Mouse (Mus musculus) midbrain, embryonic 10.5 days (tissue): Measurements from ENCODE around the gene Blvra. TPM values are rescaled to one million over a fixed set of nuclear protein-coding genes. Genes with fewer than 3 reads are reported as not detected.

Experiments used
- DNase-seq: peaks from one replicate; pipeline ENCODE4 v3.0.0-alpha.2; 2017; ENCODE audit warnings: low spot score
- H3K27ac ChIP-seq: fragments of 300-500 bp; sonication (generic); replicated peaks from 2 replicates; pipeline ENCODE4 v1.5.1; 2016; ENCODE audit warnings: mild to moderate bottlenecking
- H3K27me3 ChIP-seq: fragments of 300-500 bp; sonication (generic); 2 replicates; pipeline ENCODE4 v1.6.1; 2016; ENCODE audit warnings: low read depth, mild to moderate bottlenecking; ENCODE audit not compliant: poor library complexity, severe bottlenecking
- H3K36me3 ChIP-seq: fragments of 300-500 bp; sonication (generic); 2 replicates; pipeline ENCODE4 v1.6.1; 2016; ENCODE audit warnings: mild to moderate bottlenecking, moderate library complexity
- H3K4me1 ChIP-seq: fragments of 300-500 bp; sonication (generic); 2 replicates; pipeline ENCODE4 v1.6.1; 2016
- H3K4me3 ChIP-seq: fragments of 300-500 bp; sonication (generic); 2 replicates; pipeline ENCODE4 v1.5.1; 2016; ENCODE audit warnings: mild to moderate bottlenecking, moderate library complexity
- H3K9me3 ChIP-seq: fragments of 300-500 bp; sonication (generic); replicated peaks from 2 replicates; pipeline ENCODE4 v1.6.1; 2016; ENCODE audit warnings: mild to moderate bottlenecking
- WGBS: fragments of 180-500 bp; shearing (Covaris S2); methylation state at CpG from one replicate; pipeline ENCODE4 v1.1.7; 2016; 5-methylcytosine and 5-hydroxymethylcytosine counted together
- microRNA-seq: library from miRNA; unstranded; fragments of <30 nt; microRNA quantifications from one replicate; pipeline ENCODE4, GENCODE M21; 2017
- polyA plus RNA-seq: library from polyadenylated mRNA; unstranded; fragments of >200 nt; fragmentation: Nextera tagmentation; extraction: Ambion mirVana; gene quantifications from 2 replicates; pipeline ENCODE4 v1.2.1, GENCODE M21; 2016

Gene Blvra
- polyA plus RNA-seq, 1 experiment from 2014 or later: 19.4 TPM

DNA sequence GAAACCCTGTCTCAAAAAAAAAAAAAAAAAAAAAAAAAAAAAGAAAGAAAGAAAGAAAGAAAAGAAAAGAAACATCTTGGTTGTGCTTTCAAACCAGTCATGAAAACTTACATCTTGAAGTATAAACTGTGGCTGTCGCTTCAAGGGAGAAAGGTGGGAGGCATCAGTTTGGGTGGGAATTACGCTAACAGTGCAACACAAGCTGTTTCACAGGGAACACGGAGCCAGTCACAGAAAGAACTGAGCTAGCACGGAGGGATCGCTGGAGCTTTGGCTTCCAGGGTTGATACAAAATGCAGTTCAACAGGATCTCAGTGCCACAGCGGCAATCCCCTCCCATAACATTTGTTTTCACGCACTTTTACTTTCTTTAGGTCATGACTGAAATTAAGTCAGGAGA is 69.5 kb downstream of the Blvra start:
- peaks cover 30% of the 10 kb centered on the region for H3K4me1 ChIP-seq
- H3K4me3 ChIP-seq: no peak overlapping the region
- H3K9me3 ChIP-seq: no peaks in the 10 kb centered on the region
- no peak for DNase-seq
- 95% methylated on average over 7 of the region's 7 CpGs for WGBS
- no peak overlapping the region for H3K27ac ChIP-seq
- H3K36me3 ChIP-seq: peaks cover 26% of the 10 kb centered on the region
- peaks cover 12% of the 10 kb centered on the region for H3K27me3 ChIP-seq

GRCm38 (mm10) chr2:127142031-127142430 is 71.6 kb downstream of the Blvra start:
- Histone ChIP-seq H3K36me3 (peaks cover 26% of the 10 kb centered on the region), H3K27ac (no peak overlapping the region), H3K4me1 (peaks cover 24% of the 10 kb centered on the region), H3K9me3 (no peaks in the 10 kb centered on the region), H3K27me3 (peaks cover 12% of the 10 kb centered on the region), H3K4me3 (peak overlapping the region; percentile 70; the same call in 1 of the 2 replicates)
- no peak for DNase-seq
- WGBS: 84% methylated on average over 10 of the region's 10 CpGs

- Histone ChIP-seq H3K27me3 (peaks cover 12% of the 10 kb centered on the region), H3K4me1 (peaks cover 22% of the 10 kb centered on the region), H3K36me3 (peaks cover 26% of the 10 kb centered on the region), H3K27ac (peak overlapping the region; percentile 84), H3K4me3 (peak overlapping the region; percentile 70), H3K9me3 (no peaks in the 10 kb centered on the region)
- no peak for DNase-seq
- WGBS: 15% methylated on average over 6 of the region's 6 CpGs
Observed at GRCm38 (mm10) chr2:127142577-127143157, 72.2 kb downstream of the Blvra start.

DNA sequence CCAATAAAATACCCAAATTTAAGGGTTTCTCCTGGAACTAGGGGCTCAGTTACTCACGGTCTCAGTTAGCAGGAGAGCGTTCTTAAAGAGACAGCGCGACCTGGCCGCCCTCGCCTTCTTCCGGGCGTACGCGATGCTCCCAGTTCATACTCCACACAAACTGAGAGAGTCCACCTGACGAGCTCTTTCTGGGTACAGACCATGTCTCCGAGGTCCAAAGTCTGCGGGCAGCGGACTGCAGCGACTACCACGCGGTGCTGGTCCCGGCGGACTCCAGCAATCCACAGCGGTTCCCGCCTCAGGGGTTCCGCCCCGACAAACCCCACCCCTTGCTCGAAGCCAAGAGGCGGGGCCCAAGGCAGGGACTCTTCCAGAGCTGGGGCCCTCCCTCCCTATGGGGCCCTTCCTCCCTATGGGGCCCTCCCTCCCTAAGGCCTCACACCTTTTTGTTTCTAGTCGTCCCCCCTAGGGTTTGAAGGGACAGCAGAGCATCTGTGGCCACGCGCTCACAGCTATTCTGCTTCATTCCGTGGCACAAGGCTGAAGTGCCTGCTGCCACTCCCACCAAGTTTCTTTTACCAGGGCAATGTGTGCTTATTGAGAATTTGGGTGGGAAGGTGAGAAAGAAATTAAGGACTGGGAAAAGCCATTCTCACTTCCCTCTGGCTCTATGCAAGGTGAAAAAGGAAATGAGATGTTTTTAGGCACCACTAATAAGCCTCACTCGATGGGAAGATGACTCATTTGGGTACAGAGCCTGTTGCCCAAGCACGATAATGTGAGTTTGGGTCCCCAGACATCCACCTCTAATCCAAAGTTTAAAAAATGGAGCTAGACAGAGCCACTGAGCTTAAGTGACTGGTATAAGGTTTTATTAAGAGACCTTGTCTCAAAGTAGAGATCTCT is 72.9 kb downstream of the Blvra start, which contains the start of gene Itpripl1:
Itpripl1 (minus strand) TSS at position 285 of the 906 bp plus-strand sequence.
- peak; percentile 70 for DNase-seq
- Histone ChIP-seq H3K27me3 (peaks cover 12% of the 10 kb centered on the region), H3K4me3 (peak within 1 kb of the TSS; percentile 70), H3K4me1 (peaks cover 22% of the 10 kb centered on the region), H3K27ac (peak within 1 kb of the TSS; percentile 84), H3K9me3 (no peaks in the 10 kb centered on the region), H3K36me3 (peaks cover 26% of the 10 kb centered on the region)
- 4% methylated on average over 31 of the region's 31 CpGs for WGBS

GRCm38 (mm10) chr2:127145699-127146098 is 75.2 kb downstream of the Blvra start:
- no peak overlapping the region for H3K4me3 ChIP-seq
- H3K27ac ChIP-seq: no peak overlapping the region
- 81% methylated on average over 3 of the region's 3 CpGs for WGBS
- H3K9me3 ChIP-seq: no peaks in the 10 kb centered on the region
- H3K4me1 ChIP-seq: peaks cover 22% of the 10 kb centered on the region
- peaks cover 10% of the 10 kb centered on the region for H3K36me3 ChIP-seq
- DNase-seq: no peak
- H3K27me3 ChIP-seq: peaks cover 12% of the 10 kb centered on the region

Small RNA genes lying within 50 kb of the gene (microRNA-seq; reads per million reads assigned to microRNA genes)
- gene Gm24081: not detected

Other genes with a start within 250 kb of the Blvra start
- gene Trpm7, start 194.4 kb upstream of the Blvra start, polyA plus RNA-seq: 39.7 and 40.7 TPM in 2 replicates
- gene Sppl2a, start 137.4 kb upstream of the Blvra start, polyA plus RNA-seq: 30.3 and 35.5 TPM in 2 replicates
- gene Ap4e1, start 61.9 kb upstream of the Blvra start, polyA plus RNA-seq: 13.4 and 13.6 TPM in 2 replicates
- gene Ncaph, start 63.3 kb downstream of the Blvra start, polyA plus RNA-seq: 115 TPM in 2 replicates
- gene Itpripl1, start 72.8 kb downstream of the Blvra start, polyA plus RNA-seq: 14.4 and 14.9 TPM in 2 replicates
- gene 1810024B03Rik, start 137.6 kb downstream of the Blvra start, polyA plus RNA-seq: 2.9 and 3.1 TPM in 2 replicates
- 92.9 and 100 TPM in 2 replicates for gene Snrnp200, start 137.7 kb downstream of the Blvra start, polyA plus RNA-seq
- 46.3 and 56.2 TPM in 2 replicates for gene Ciao1, start 177.2 kb downstream of the Blvra start, polyA plus RNA-seq
- gene Tmem127, start 177.2 kb downstream of the Blvra start, polyA plus RNA-seq: 25.6 and 30.1 TPM in 2 replicates
- 81.9 and 86.0 TPM in 2 replicates for gene Stard7, start 199.6 kb downstream of the Blvra start, polyA plus RNA-seq